Mouse (Mus musculus) left cerebral cortex, adult 2 months (tissue): ENCODE data around the gene Tas2r138. TPM values are rescaled to one million over a fixed set of nuclear protein-coding genes. Genes with fewer than 3 reads are reported as not detected.
"Not testable (repeated sequence)": the region's sequence is repeated elsewhere in the genome, so short reads cannot be mapped to it uniquely, and the experiment has no call there.

Experiments used
- DNase-seq, 2 experiments: peaks; one replicate each; pipeline ENCODE4 v3.0.0; 2021 to 2022; ENCODE audit warnings: low spot score in 2 of 2, mixed read lengths in 1 of 2; ENCODE audit errors: extremely low spot score in 1 of 2
- H3K27ac ChIP-seq: fragments of 200-600 bp; 2 replicates; pipeline ENCODE4 v1.8.1; 2022
- H3K4me3 ChIP-seq: fragments of 200-600 bp; 2 replicates; pipeline ENCODE4 v1.8.1; 2022
- CTCF ChIP-seq: fragments of 200-600 bp; IDR thresholded peaks from 2 replicates; pipeline ENCODE4 v1.8.1; 2022; ENCODE audit warnings: antibody characterized with exemption, mild to moderate bottlenecking, moderate library complexity
- intact Hi-C: fragments of 180-260 bp; cut with DNase I; formaldehyde crosslinking; loops from one replicate; pipeline ENCODE4 v1.15.1; 2025
- total RNA-seq, 2 experiments: library from RNA; stranded (reverse); gene quantifications; 2 replicates each; pipeline ENCODE4 v1.2.3; 2021

Tas2r138 gene
- total RNA-seq, 2 experiments from 2014 or later = not detected

GRCm38 (mm10) chr6:40607431-40607830 lies 5.7 kb downstream of the Tas2r138 start:
- Histone ChIP-seq H3K4me3 (no peak overlapping the region), H3K27ac (no peak overlapping the region)
- DNase-seq = peak; percentile 62 to 66
- intact Hi-C loops = no loop called here
- TF ChIP-seq CTCF = no peak

DNA sequence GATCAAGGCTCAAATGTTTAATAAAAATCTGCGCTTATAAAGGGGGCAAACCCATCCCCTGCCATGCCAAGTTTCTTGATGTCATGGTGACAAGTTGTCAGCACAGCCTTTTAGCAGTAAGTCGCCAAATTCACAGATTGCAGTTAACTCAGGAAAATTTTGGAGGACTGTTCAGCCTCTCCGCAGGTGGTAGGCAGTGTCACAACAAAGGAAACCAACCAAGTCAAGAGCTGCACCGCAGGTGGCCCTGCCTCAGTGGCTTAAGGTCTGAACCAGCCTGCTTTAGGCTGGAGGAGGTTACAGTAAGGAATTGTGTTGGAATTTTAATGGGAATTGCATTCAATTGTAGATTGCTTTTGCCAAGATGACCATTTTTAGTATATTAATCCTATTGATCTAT lies 14.6 kb downstream of the Tas2r138 start:
- H3K27ac ChIP-seq, DNase-seq, intact Hi-C loops, H3K4me3 ChIP-seq: not testable (repeated sequence)

- intact Hi-C loops = no loop called here
- TF ChIP-seq CTCF = no peak
- no peak overlapping the region for H3K4me3 ChIP-seq
- H3K27ac ChIP-seq = no peak overlapping the region
- DNase-seq = no peak
Observed at GRCm38 (mm10) chr6:40594804-40595550, 18.1 kb downstream of the Tas2r138 start.

DNA sequence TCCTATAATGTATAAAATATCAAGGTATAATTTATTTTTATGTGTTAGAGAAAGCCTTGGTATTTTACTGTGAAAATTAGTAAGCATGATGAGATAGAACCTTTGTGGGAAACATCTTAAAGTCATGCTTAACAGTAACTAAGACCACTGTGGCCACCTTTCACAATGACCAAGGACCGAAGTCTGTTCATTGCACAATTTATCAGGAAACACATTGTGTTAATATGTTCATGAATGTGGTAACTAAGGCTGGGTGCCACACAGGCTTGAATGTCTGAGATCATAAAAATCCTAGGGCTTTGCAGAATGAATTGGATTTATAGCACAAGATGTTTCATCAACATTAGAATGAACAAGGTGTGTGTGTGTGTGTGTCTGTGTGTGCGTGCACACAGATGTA lies 24.8 kb downstream of the Tas2r138 start:
- no peak for TF ChIP-seq CTCF
- DNase-seq = no peak
- Histone ChIP-seq H3K27ac (no peak overlapping the region), H3K4me3 (no peak overlapping the region)
- intact Hi-C loops = no loop called here

- no peak for DNase-seq
- intact Hi-C loops = no loop called here
- Histone ChIP-seq H3K27ac (no peak within 1 kb of the TSS), H3K4me3 (no peak within 1 kb of the TSS)
- TF ChIP-seq CTCF = no peak
Observed at GRCm38 (mm10) chr6:40585645-40586044, 27.5 kb downstream of the Tas2r138 start, which contains the start of gene Clec5a. Gene Clec5a (minus strand): TSS chr6:40585821.

DNA sequence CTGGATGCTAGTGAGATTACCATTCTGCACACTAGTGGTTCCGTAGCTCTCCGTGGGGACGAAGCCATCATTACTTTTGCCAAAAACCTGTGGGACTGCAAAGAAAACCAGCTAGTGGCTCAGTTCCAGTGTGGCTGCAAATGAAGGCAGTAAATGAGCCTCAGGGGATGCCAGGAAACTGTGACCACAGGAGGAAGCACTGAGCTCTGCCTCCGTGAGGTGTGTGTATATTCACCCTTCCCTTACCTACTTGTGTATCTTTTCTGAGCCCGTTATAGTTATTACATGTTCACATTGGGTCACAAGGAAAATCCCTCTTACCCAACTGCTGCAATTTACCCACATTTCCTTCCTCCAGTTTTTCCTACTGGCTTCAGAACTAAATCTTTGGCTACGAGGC lies 28.8 kb downstream of the Tas2r138 start:
- TF ChIP-seq CTCF = no peak
- no peak overlapping the region for H3K4me3 ChIP-seq
- intact Hi-C loops = no loop called here
- no peak overlapping the region for H3K27ac ChIP-seq
- no peak for DNase-seq

GRCm38 (mm10) chr6:40576305-40576704 lies 36.8 kb downstream of the Tas2r138 start:
- intact Hi-C loops = no loop called here
- TF ChIP-seq CTCF = no peak
- no peak overlapping the region for H3K27ac ChIP-seq
- no peak for DNase-seq
- H3K4me3 ChIP-seq = no peak overlapping the region

- Histone ChIP-seq H3K27ac (no peak overlapping the region), H3K4me3 (no peak overlapping the region)
- no peak for DNase-seq
- intact Hi-C loops = no loop called here
- no peak for TF ChIP-seq CTCF
Observed at GRCm38 (mm10) chr6:40573618-40574017, 39.5 kb downstream of the Tas2r138 start.

GRCm38 (mm10) chr6:40569187-40569586 lies 43.9 kb downstream of the Tas2r138 start, which contains the start of gene Olfr460:
Gene Olfr460 (plus strand): TSS chr6:40569487.
- TF ChIP-seq CTCF = no peak
- no peak for DNase-seq
- intact Hi-C loops = no loop called here
- Histone ChIP-seq H3K4me3 (no peak within 1 kb of the TSS), H3K27ac (no peak within 1 kb of the TSS)

Other genes with a start within 250 kb of the Tas2r138 start
- 10 to 100 TPM; 57.2 to 65.2 TPM for gene E330009J07Rik, start 177.2 kb downstream of the Tas2r138 start, total RNA-seq
- gene Wee2, start 174.2 kb downstream of the Tas2r138 start, total RNA-seq = under 1 TPM in 1 of 2 experiments, not detected in 1; 0.41 TPM
- gene Ssbp1, start 142.0 kb downstream of the Tas2r138 start, total RNA-seq = 10 to 100 TPM; 30.2 to 30.9 TPM
- under 1 TPM; 0.32 to 0.33 TPM for gene Tas2r137, start 122.1 kb downstream of the Tas2r138 start, total RNA-seq
- gene Tas2r108, start 119.8 kb downstream of the Tas2r138 start, total RNA-seq = not detected
- not detected for gene Prss37, start 93.8 kb downstream of the Tas2r138 start, total RNA-seq
- gene Olfr461, start 58.3 kb downstream of the Tas2r138 start, total RNA-seq = not detected
- gene Olfr460, start 43.8 kb downstream of the Tas2r138 start, total RNA-seq = not detected
- 1 to 10 TPM; 1.2 to 1.4 TPM for gene Clec5a, start 27.5 kb downstream of the Tas2r138 start, total RNA-seq
- under 1 TPM in 1 of 2 experiments, not detected in 1; 0.65 TPM for gene Mgam, start 15.5 kb upstream of the Tas2r138 start, total RNA-seq